Mouse (Mus musculus): Measurements from ENCODE around the gene Sec22c. TPM values are rescaled to one million over a fixed set of nuclear protein-coding genes. Genes with fewer than 3 reads are reported as not detected.
A peak's percentile ranks its signal among the peaks of the same experiment; 100 is the strongest.

Gene Sec22c
- polyA plus RNA-seq, 1 experiment from 2014 or later, result 3.0 TPM

DNA sequence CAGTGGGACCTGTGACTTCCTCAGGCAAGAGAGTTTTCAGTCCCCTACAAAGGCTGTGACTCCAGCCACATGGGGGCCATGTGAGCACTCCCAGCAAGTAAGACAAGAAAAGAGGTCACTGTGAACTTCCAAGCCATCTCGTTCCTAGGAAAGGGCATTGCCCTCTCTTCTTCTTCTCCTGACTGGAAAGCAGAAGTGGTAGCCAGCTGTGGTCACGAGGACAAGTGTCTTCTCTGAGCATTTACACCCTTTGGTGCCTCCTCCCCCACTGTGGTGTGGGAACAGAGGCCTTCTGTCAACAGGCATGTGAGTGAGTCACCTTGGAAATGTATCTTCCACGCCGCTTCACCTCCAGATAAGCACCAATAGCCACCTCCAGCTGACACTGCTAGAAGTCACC, 73.3 kb downstream of the Sec22c start:
- 0 out of 2 replicates have a peak, but pooled peaks have one; percentile 37 for ATAC-seq (ENCODE audit: low read depth)
- no peaks in the 10 kb centered on the region for H3K27me3 ChIP-seq (ENCODE audit: control insufficient read depth, insufficient read depth, low read depth, low read length)
- 10% methylated on average over 4 of the region's 4 CpGs for WGBS (ENCODE audit: insufficient replicate concordance)

DNA sequence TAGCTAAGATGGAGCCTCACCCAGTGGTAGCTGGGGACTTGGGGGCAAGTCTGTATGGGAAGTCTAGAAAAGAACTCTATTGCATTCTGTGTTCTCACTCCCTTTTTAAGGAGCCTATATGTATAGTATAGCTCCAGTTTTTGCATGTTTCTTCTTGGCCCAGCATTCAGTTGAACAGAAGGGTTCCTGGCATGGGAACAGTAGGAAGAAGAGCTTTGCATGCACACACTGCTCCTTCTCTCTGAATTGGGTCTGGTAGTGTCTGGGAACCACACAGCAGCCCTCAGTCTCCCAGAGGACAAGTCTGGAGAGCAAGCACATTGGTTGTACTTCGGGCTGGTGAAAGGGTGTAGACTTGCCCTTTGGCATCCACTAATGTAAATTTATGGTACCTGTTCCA, 74.7 kb downstream of the Sec22c start:
- ATAC-seq (ENCODE audit: low read depth), result no peak
- Histone ChIP-seq H3K36me3 (ENCODE audit: control insufficient read depth, insufficient read depth) (no peaks in the 10 kb centered on the region), H3K9me3 (replicated peaks; ENCODE audit: control insufficient read depth, low read length) (no peaks in the 10 kb centered on the region), H3K27ac (ENCODE audit: low read length) (no peak overlapping the region), H3K27me3 (ENCODE audit: control insufficient read depth, insufficient read depth, low read depth, low read length) (no peaks in the 10 kb centered on the region), H3K4me3 (ENCODE audit: low read depth, low read length) (no peak overlapping the region), H3K9ac (ENCODE audit: low read depth, low read length) (no peak overlapping the region), H3K4me1 (ENCODE audit: control insufficient read depth, low read depth, low read length) (no peaks in the 10 kb centered on the region), H3K4me2 (ENCODE audit: low read depth, low read length) (no peak overlapping the region)
- 46% methylated on average over 1 of the region's 1 CpGs for WGBS (ENCODE audit: insufficient replicate concordance)

More for the DNA sequence above, 73.3 kb downstream of the Sec22c start:
- no peak overlapping the region for H3K4me3 ChIP-seq (ENCODE audit: low read depth, low read length)
- H3K4me2 ChIP-seq (ENCODE audit: low read depth, low read length), result no peak overlapping the region
- H3K36me3 ChIP-seq (ENCODE audit: control insufficient read depth, insufficient read depth), result no peaks in the 10 kb centered on the region
- no peak overlapping the region for H3K9ac ChIP-seq (ENCODE audit: low read depth, low read length)
- H3K9me3 ChIP-seq (replicated peaks; ENCODE audit: control insufficient read depth, low read length), result no peaks in the 10 kb centered on the region
- H3K4me1 ChIP-seq (ENCODE audit: control insufficient read depth, low read depth, low read length), result no peaks in the 10 kb centered on the region
- no peak overlapping the region for H3K27ac ChIP-seq (ENCODE audit: low read length)

Other genes with a start within 250 kb of the Sec22c start
- 1.1 TPM in 1 of 2 replicates, not detected in the other for gene Cck, start 209.8 kb downstream of the Sec22c start, polyA plus RNA-seq (2015; fragmentation: Nextera tagmentation; extraction: Ambion mirVana)
- 0.09 and 0.18 TPM in 2 replicates for gene Lyzl4, start 63.4 kb downstream of the Sec22c start, polyA plus RNA-seq (2015; fragmentation: Nextera tagmentation; extraction: Ambion mirVana)
- gene Vipr1, start 62.8 kb downstream of the Sec22c start, polyA plus RNA-seq (2015; fragmentation: Nextera tagmentation; extraction: Ambion mirVana), result 0.35 and 0.58 TPM in 2 replicates
- 54.9 and 55.5 TPM in 2 replicates for gene Ss18l2, start 4.8 kb upstream of the Sec22c start, polyA plus RNA-seq (2015; fragmentation: Nextera tagmentation; extraction: Ambion mirVana)
- 24.9 and 25.2 TPM in 2 replicates for gene Nktr, start 13.7 kb upstream of the Sec22c start, polyA plus RNA-seq (2015; fragmentation: Nextera tagmentation; extraction: Ambion mirVana)
- gene Zfp651, start 53.8 kb upstream of the Sec22c start, polyA plus RNA-seq (2015; fragmentation: Nextera tagmentation; extraction: Ambion mirVana), result 0.50 and 0.89 TPM in 2 replicates
- 0.53 and 1.5 TPM in 2 replicates for gene Klhl40, start 72.1 kb upstream of the Sec22c start, polyA plus RNA-seq (2015; fragmentation: Nextera tagmentation; extraction: Ambion mirVana)
- gene Hhatl, start 87.0 kb upstream of the Sec22c start, polyA plus RNA-seq (2015; fragmentation: Nextera tagmentation; extraction: Ambion mirVana), result 0.07 and 0.31 TPM in 2 replicates
- gene Ccdc13, start 134.0 kb upstream of the Sec22c start, polyA plus RNA-seq (2015; fragmentation: Nextera tagmentation; extraction: Ambion mirVana), result 0.07 TPM in 1 of 2 replicates, not detected in the other
- gene Higd1a, start 152.9 kb upstream of the Sec22c start, polyA plus RNA-seq (2015; fragmentation: Nextera tagmentation; extraction: Ambion mirVana), result 114 and 136 TPM in 2 replicates
- gene Ackr2, start 192.9 kb upstream of the Sec22c start, polyA plus RNA-seq (2015; fragmentation: Nextera tagmentation; extraction: Ambion mirVana), result 0.43 and 0.72 TPM in 2 replicates
- gene Cyp8b1, start 210.8 kb upstream of the Sec22c start, polyA plus RNA-seq (2015; fragmentation: Nextera tagmentation; extraction: Ambion mirVana), result 13.0 and 19.0 TPM in 2 replicates
- 0.40 and 0.76 TPM in 2 replicates for gene Fam198a, start 245.5 kb upstream of the Sec22c start, polyA plus RNA-seq (2015; fragmentation: Nextera tagmentation; extraction: Ambion mirVana)